Mouse (Mus musculus) liver, postnatal 0 days (tissue): Measurements from ENCODE around the gene Col25a1.

ENCODE experiments used
- CTCF ChIP-seq: sonication (generic); IDR thresholded peaks from 2 replicates; pipeline ENCODE4 v1.5.1; 2016; ENCODE audit warnings: antibody characterized with exemption, low read depth
- EP300 ChIP-seq: IDR thresholded peaks from 2 replicates; pipeline ENCODE4 v1.6.1; 2016; ENCODE audit warnings: antibody characterized with exemption, low read depth, mild to moderate bottlenecking

DNA sequence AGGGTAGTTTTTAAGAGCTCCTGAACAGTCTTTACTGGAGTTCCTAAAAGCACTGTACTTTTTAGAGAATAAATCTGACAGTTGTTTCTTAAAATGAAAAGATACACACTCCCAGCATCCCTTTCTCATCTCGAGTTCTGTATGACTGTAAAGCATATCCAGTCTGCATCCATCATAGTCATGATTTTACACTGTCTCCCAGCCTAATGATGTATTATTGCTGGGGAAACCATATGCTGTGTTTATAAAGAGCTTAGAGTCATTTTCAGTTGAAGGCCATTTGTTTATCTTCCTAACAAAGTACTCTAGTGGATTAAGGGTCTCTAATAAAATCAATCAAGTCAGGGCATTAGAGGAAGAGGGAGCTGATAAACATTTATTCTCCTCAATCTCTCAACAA, 425.0 kb downstream of the Col25a1 start:
- no peak for TF ChIP-seq CTCF
- no peak for TF ChIP-seq EP300
